Mouse (Mus musculus): ENCODE data around the gene U2surp. TPM values are rescaled to one million over a fixed set of nuclear protein-coding genes. Genes with fewer than 3 reads are reported as not detected.

The U2surp gene
- 134 and 139 TPM in 2 replicates for polyA plus RNA-seq (2016; fragmentation: Nextera tagmentation; extraction: Ambion mirVana)

GRCm38 (mm10) chr9:95511472-95512330 lies at the start of gene U2surp:
Gene U2surp (minus strand): TSS chr9:95511996.
- WGBS = under 1% methylated on average over 74 of the region's 74 CpGs

DNA sequence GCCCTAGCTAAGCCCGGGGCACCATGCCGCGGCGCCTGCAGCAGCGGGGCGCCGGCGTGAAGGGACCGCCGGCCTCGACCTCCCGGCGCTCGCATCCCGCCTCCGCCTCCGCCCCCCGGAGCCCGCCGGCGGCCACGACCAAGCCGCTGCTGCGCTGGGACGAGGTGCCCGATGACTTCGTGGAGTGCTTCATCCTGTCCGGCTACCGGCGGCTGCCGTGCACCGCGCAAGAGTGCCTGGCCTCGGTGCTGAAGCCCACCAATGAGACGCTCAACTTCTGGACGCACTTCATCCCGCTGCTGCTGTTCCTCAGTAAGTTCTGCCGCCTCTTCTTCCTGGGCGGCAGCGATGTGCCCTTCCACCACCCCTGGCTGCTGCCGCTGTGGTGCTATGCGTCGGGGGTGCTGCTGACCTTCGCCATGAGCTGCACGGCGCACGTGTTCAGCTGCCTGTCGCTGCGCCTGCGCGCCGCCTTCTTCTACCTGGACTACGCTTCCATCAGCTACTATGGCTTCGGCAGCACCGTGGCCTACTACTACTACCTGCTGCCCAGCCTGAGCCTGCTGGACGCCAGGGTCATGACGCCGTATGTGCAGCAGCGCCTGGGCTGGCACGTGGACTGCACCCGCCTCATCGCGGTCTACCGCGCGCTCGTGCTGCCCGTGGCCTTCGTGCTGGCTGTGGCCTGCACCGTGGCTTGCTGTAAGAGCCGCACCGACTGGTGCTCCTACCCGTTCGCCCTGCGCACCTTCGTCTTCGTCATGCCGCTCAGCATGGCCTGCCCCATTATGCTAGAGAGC lies 48.3 kb upstream of the U2surp start:
- Histone ChIP-seq H3K9me3 (replicated peaks) (no peaks in the 10 kb centered on the region), H3K4me1 (peaks cover 19% of the 10 kb centered on the region), H3K27ac (replicated peaks) (peak overlapping the region; percentile 78), H3K4me3 (peak overlapping the region; percentile 72), H3K36me3 (no peaks in the 10 kb centered on the region), H3K27me3 (ENCODE audit: low read depth, poor library complexity, severe bottlenecking) (peaks cover 97% of the 10 kb centered on the region)
- whole genome bisulfite sequencing = 16% methylated on average over 77 of the region's 78 CpGs
- peak; percentile 58 for DNase-seq (ENCODE audit: low spot score)

More at GRCm38 (mm10) chr9:95511472-95512330, at the start of gene U2surp:
- Histone ChIP-seq H3K27me3 (ENCODE audit: low read depth, poor library complexity, severe bottlenecking) (no peaks in the 10 kb centered on the region), H3K27ac (replicated peaks) (peak within 1 kb of the TSS; percentile 97), H3K4me1 (peaks cover 22% of the 10 kb centered on the region), H3K36me3 (peaks cover 10% of the 10 kb centered on the region), H3K4me3 (peak within 1 kb of the TSS; percentile 96), H3K9me3 (replicated peaks) (no peaks in the 10 kb centered on the region)
- DNase-seq (ENCODE audit: low spot score) = peak; percentile 96

DNA sequence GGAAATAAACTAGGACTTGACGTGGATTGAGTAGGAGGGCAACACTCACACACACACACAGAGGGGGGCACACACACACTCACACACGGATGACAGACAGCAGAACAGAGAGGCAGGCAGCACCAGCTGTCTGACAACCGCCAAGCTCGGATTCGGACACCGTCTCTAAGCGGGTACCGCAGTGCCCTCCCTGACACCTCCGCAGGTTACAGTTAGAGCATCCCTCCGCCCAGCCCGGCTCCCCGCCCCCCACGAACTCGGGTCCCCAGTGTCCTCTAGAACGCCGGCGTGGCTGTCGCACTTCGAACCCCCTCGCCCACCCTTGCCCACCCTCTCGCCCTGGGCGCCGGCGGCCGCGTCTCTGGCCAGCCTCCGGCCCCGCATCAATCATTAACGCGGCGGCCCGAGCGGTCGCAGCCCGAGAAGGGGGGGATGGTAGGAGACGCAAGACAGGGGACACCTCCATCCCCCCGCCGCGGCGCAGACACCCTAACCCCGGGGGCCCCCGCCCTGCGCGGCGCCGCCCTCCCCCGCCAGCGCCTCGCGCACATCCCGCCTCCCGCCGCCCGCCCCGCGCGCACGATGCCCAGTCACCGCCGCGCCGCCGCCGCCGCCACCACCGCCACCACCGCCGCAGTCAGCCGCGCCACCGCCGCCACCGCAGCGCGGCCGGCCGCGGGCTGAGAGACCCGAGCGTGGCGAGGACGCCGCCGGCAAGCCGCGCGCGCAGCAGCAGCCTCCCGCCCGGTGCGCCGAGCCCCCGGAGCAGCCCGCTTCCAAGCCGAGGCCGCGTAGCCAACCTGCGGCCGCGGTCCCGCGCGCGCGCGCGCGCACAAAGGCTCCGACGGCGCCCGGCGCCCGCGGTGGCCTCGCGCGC lies 47.5 kb upstream of the U2surp start, which contains the start of gene Paqr9:
Paqr9 (plus strand) TSS at position 599 of the 877 bp plus-strand sequence.
- no peaks in the 10 kb centered on the region for H3K36me3 ChIP-seq
- H3K27ac ChIP-seq (replicated peaks) = peak within 1 kb of the TSS; percentile 78

DNA sequence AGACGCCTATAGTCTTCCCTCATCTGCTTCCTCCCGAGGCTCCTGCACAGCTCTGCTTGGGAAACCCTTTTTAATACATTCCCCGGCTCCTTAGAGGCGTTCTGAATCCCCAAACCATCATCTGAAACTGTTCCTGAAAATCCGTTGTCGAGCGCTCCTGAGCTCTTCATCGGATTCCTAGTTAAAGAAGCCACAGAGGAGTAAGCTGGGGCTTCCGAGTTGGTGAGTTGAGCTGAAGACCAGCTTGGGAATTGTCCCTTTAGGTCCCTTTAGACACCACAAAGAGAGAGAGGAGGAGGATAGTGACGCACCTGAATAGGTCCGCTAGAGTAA lies 46.9 kb upstream of the U2surp start:
- Histone ChIP-seq H3K4me1 (peaks cover 19% of the 10 kb centered on the region), H3K27ac (replicated peaks) (no peak overlapping the region), H3K9me3 (replicated peaks) (no peaks in the 10 kb centered on the region), H3K4me3 (peak overlapping the region; percentile 72), H3K27me3 (ENCODE audit: low read depth, poor library complexity, severe bottlenecking) (peaks cover 91% of the 10 kb centered on the region), H3K36me3 (no peaks in the 10 kb centered on the region)
- WGBS = 12% methylated on average over 11 of the region's 11 CpGs
- DNase-seq (ENCODE audit: low spot score) = no peak

More for the DNA sequence above, 47.5 kb upstream of the U2surp start, which contains the start of gene Paqr9:
- peaks cover 97% of the 10 kb centered on the region for H3K27me3 ChIP-seq (ENCODE audit: low read depth, poor library complexity, severe bottlenecking)
- 6% methylated on average over 95 of the region's 118 CpGs for WGBS
- H3K4me3 ChIP-seq = peak within 1 kb of the TSS; percentile 72
- no peaks in the 10 kb centered on the region for H3K9me3 ChIP-seq (replicated peaks)
- peaks cover 19% of the 10 kb centered on the region for H3K4me1 ChIP-seq
- DNase-seq (ENCODE audit: low spot score) = peak; percentile 64

DNA sequence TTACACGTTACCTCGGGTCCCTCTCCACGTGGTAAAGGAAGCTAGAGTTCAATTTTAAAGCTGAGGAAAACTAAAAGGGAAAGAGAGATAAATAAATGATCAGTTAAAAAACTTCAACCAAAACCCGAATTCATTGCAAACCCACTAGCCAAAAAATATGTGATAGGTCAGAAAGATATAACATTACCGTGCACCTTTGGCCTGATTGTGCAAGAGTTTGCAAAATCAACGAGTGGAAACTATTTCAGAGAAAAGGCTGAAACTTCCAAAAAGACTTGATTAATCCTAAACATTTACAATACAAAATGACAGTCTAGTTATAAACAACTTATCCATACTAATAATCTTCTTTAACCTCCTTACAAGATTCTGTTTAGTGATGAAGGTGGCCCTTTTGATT lies 45.9 kb upstream of the U2surp start:
- Histone ChIP-seq H3K4me3 (no peak overlapping the region), H3K27ac (replicated peaks) (no peak overlapping the region), H3K9me3 (replicated peaks) (no peaks in the 10 kb centered on the region), H3K4me1 (peaks cover 19% of the 10 kb centered on the region), H3K27me3 (ENCODE audit: low read depth, poor library complexity, severe bottlenecking) (peaks cover 82% of the 10 kb centered on the region), H3K36me3 (no peaks in the 10 kb centered on the region)
- no peak for DNase-seq (ENCODE audit: low spot score)
- WGBS = 71% methylated on average over 6 of the region's 6 CpGs

- Histone ChIP-seq H3K27ac (replicated peaks) (no peak overlapping the region), H3K4me3 (no peak overlapping the region), H3K4me1 (peaks cover 19% of the 10 kb centered on the region), H3K36me3 (no peaks in the 10 kb centered on the region), H3K27me3 (ENCODE audit: low read depth, poor library complexity, severe bottlenecking) (peaks cover 66% of the 10 kb centered on the region), H3K9me3 (replicated peaks) (no peaks in the 10 kb centered on the region)
- DNase-seq (ENCODE audit: low spot score) = no peak
- WGBS = 92% methylated on average over 4 of the region's 4 CpGs
Measured at GRCm38 (mm10) chr9:95556067-95556512, 44.3 kb upstream of the U2surp start.

DNA sequence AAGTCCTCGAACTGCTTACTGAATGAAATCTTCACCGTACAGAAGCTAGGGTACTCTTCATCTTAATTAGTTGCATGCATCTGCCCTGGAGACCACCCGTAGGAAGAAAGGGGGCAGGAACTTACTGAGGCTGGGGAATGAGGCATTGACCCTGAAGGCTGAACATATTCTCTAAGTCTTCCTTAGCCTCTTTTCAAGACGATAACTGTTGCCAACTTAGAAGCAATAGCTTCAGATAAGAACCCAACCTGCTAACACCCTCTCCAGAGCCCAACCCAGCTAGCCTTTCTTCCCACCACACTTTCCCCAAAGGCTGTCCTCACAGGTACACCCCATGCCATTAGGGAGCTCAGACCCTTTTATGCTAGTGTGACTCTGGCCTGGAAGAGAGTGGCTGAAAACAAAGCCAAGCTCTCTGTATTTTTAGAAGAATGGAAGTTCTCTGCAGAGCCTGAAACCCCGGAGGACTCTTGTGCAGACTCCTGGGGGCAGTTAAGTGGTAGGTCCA lies 43.5 kb upstream of the U2surp start:
- 79% methylated on average over 5 of the region's 5 CpGs for WGBS
- DNase-seq (ENCODE audit: low spot score) = no peak
- H3K4me1 ChIP-seq = peaks cover 19% of the 10 kb centered on the region
- H3K36me3 ChIP-seq = no peaks in the 10 kb centered on the region
- H3K9me3 ChIP-seq (replicated peaks) = no peaks in the 10 kb centered on the region
- peaks cover 58% of the 10 kb centered on the region for H3K27me3 ChIP-seq (ENCODE audit: low read depth, poor library complexity, severe bottlenecking)
- no peak overlapping the region for H3K27ac ChIP-seq (replicated peaks)
- no peak overlapping the region for H3K4me3 ChIP-seq

DNA sequence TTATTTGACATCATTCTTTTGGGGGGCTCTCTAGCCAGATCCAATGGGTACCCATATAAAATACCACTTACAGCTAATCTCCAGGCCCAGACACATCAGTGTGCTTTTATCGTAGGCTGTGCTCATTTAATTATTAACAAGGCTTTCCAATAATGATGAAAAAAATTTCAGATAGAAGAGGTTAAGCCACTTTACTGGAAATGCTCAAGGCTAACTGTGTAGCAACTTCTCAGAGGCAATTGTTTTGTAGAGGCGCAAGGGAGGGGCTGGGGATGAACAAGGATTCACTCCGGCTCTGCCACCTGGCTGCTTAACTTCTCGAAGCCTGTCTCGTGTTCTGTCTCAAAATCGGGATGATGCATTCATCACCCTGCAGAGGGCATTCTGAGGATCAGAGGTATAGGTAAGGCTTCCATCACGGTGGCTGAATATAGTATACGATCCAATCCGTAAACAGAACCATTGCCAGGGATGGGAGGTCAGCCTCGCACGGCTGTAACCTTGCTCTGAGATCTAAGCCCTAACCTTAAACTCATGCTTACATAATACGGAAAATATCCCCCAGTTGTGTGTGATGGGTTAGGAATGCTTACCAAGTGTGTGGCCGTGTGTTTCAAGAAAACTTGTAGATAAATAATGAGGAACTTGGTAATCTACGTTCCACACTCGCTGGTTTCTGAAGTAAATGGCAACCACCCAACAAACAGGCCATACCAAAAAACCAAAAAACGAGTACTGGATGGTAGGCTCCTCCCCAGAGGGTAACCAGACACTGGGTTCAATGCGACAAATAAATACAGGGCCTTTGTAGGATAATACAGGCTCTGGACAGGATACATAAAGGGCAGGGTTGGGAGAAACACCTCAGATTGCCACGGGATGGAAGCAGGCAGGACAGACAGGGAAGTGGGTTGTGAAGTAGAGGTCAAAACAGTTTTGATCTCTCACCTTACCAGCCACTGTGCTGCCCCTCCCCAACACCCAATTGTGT lies 42.7 kb upstream of the U2surp start:
- no peak for DNase-seq (ENCODE audit: low spot score)
- 89% methylated on average over 18 of the region's 18 CpGs for WGBS
- Histone ChIP-seq H3K4me3 (no peak overlapping the region), H3K36me3 (no peaks in the 10 kb centered on the region), H3K27me3 (ENCODE audit: low read depth, poor library complexity, severe bottlenecking) (peaks cover 50% of the 10 kb centered on the region), H3K4me1 (peaks cover 12% of the 10 kb centered on the region), H3K27ac (replicated peaks) (no peak overlapping the region), H3K9me3 (replicated peaks) (no peaks in the 10 kb centered on the region)

DNA sequence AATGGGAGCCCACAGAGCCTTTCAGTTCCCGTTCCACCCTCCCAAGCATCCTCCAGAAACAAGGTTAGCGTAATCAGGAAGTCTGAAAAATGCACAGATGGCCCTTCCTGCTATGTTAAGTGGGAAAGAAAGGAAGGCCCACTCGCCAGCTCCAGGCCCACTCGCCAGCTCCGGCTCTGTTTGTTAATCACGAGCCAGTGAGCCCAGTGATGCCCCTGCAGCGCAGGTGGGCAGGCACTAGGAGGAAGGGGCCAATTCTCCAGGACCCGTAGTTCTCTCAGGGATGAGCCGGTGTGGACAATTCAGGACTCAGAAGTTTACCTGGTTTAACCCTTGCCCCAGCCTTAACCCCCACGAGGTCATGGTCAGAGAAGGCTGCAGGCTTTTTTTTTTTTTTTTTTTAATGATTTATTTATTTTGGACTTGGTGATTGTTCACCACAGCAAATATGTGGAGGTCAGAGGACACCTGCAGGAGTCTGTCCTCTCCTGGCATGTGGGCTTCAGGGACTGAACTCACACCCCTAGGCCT lies 40.4 kb upstream of the U2surp start:
- Histone ChIP-seq H3K9me3 (replicated peaks) (no peaks in the 10 kb centered on the region), H3K27me3 (ENCODE audit: low read depth, poor library complexity, severe bottlenecking) (peaks cover 28% of the 10 kb centered on the region), H3K4me1 (peaks cover 5% of the 10 kb centered on the region), H3K27ac (replicated peaks) (no peak overlapping the region), H3K4me3 (no peak overlapping the region), H3K36me3 (no peaks in the 10 kb centered on the region)
- no peak for DNase-seq (ENCODE audit: low spot score)
- WGBS = 83% methylated on average over 10 of the region's 10 CpGs

DNA sequence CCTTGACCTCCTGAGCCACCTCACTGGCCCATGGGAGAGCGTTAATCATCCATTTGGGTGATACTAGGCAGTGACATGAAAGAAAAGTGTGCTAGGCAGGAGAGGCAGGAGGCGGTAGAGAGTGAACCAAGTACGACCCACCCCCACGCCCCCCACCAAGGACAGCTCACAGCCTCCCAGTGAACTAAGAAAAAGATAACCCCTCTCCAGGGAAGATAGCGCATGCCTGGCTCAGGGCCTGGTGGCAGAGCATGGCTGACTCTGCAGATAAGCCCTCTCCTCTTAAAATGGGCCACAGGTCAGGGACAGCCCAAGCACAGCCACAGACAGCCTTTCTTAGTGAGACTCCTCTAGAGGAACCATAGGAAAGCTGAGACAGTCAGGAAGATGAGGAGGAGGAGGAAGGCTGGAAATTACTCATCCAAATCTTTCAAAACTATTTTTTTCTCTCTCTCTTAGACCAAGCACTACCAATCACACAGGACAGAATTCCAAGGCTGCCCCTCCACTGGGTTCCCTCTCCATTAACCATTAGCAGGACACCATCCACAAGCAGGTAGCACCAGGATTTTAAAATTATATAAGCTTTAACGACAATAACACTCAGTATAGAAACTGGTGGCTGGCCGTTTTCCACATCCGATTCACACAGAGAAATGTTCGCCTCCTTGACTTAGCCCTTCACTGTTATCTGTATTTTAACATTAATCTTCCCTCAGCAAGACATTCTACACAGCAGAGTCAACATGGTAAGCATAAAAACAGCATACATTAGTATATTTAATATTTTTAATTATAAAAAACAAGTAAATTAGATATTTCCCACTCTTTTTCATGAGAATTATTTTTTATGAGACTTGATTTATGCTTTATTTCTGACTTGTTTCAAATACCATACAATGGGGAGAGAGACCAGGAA lies 39.3 kb upstream of the U2surp start:
- no peak for DNase-seq (ENCODE audit: low spot score)
- peaks cover 16% of the 10 kb centered on the region for H3K27me3 ChIP-seq (ENCODE audit: low read depth, poor library complexity, severe bottlenecking)
- 0 out of 2 replicates have a peak overlapping the region, but pooled peaks have one; percentile 13 for H3K27ac ChIP-seq (replicated peaks)
- H3K9me3 ChIP-seq (replicated peaks) = no peaks in the 10 kb centered on the region
- WGBS = 67% methylated on average over 9 of the region's 9 CpGs
- H3K36me3 ChIP-seq = no peaks in the 10 kb centered on the region
- H3K4me1 ChIP-seq = peaks cover 5% of the 10 kb centered on the region
- H3K4me3 ChIP-seq = no peak overlapping the region

All from midbrain, embryonic 10.5 days (tissue).